Mouse (Mus musculus) ovary, adult 18-20 months (tissue): Measurements from ENCODE around the gene Dhx34.
"Not testable (repeated sequence)": the region's sequence is repeated elsewhere in the genome, so short reads cannot be mapped to it uniquely, and the experiment has no call there.

ENCODE experiments used
- DNase-seq: peaks from one replicate; pipeline ENCODE4 v3.0.0; 2022; ENCODE audit warnings: low spot score, mixed read lengths

The Dhx34 gene

GRCm38 (mm10) chr7:16221582-16222272 is at the start of gene Dhx34:
Gene Dhx34 (minus strand): TSS chr7:16222037.
- DNase-seq = peak; percentile 91

GRCm38 (mm10) chr7:16271139-16271538 is 49.3 kb upstream of the Dhx34 start:
- DNase-seq = no peak

GRCm38 (mm10) chr7:16266593-16266992 is 44.8 kb upstream of the Dhx34 start:
- DNase-seq = not testable (repeated sequence)

- no peak for DNase-seq
Measured at GRCm38 (mm10) chr7:16265856-16266255, 44.0 kb upstream of the Dhx34 start.

GRCm38 (mm10) chr7:16263843-16264242 is 42.0 kb upstream of the Dhx34 start:
- DNase-seq = no peak

GRCm38 (mm10) chr7:16263015-16263787 is 41.4 kb upstream of the Dhx34 start:
- no peak for DNase-seq

GRCm38 (mm10) chr7:16261097-16261496 is 39.3 kb upstream of the Dhx34 start:
- no peak for DNase-seq

GRCm38 (mm10) chr7:16259110-16259590 is 37.3 kb upstream of the Dhx34 start, which contains the start of gene C5ar1:
Gene C5ar1 (minus strand): TSS chr7:16259540.
- no peak for DNase-seq

- no peak for DNase-seq
Measured at GRCm38 (mm10) chr7:16257830-16258229, 36.0 kb upstream of the Dhx34 start.

GRCm38 (mm10) chr7:16255963-16256362 is 34.1 kb upstream of the Dhx34 start:
- not testable (repeated sequence) for DNase-seq

- no peak for DNase-seq
Measured at GRCm38 (mm10) chr7:16254195-16254594, 32.4 kb upstream of the Dhx34 start.

- DNase-seq = no peak
Measured at GRCm38 (mm10) chr7:16250687-16251086, 28.9 kb upstream of the Dhx34 start.

- DNase-seq = no peak
Measured at GRCm38 (mm10) chr7:16245958-16246357, 24.1 kb upstream of the Dhx34 start.

GRCm38 (mm10) chr7:16244067-16244466 is 22.2 kb upstream of the Dhx34 start, which contains the start of gene C5ar2:
Gene C5ar2 (minus strand): TSS chr7:16244154.
- no peak for DNase-seq

GRCm38 (mm10) chr7:16242198-16242597 is 20.4 kb upstream of the Dhx34 start:
- DNase-seq = no peak

GRCm38 (mm10) chr7:16241787-16242186 is 19.9 kb upstream of the Dhx34 start:
- DNase-seq = no peak

GRCm38 (mm10) chr7:16240978-16241303 is 19.1 kb upstream of the Dhx34 start:
- no peak for DNase-seq

GRCm38 (mm10) chr7:16240281-16240977 is 18.6 kb upstream of the Dhx34 start:
- DNase-seq = no peak

- no peak for DNase-seq
Measured at GRCm38 (mm10) chr7:16239554-16239997, 17.7 kb upstream of the Dhx34 start.

GRCm38 (mm10) chr7:16229869-16230268 is 8.0 kb upstream of the Dhx34 start:
- DNase-seq = no peak

- no peak for DNase-seq
Measured at GRCm38 (mm10) chr7:16213986-16214385, 7.9 kb downstream of the Dhx34 start.

GRCm38 (mm10) chr7:16213196-16213595 is 8.6 kb downstream of the Dhx34 start:
- no peak for DNase-seq
